Mouse (Mus musculus) heart, embryonic 15.5 days (tissue): Measurements from ENCODE around the gene Tas1r1. TPM values are rescaled to one million over a fixed set of nuclear protein-coding genes. Genes with fewer than 3 reads are reported as not detected.

Source experiments
- ATAC-seq: fragments of 200-750 bp; cut with Nextera tagmentation; replicated peaks from 2 replicates; pipeline ENCODE4 v1.8.0; 2017; ENCODE audit warnings: low read depth, moderate TSS enrichment; ENCODE audit not compliant: insufficient number of reproducible peaks, insufficient read depth, low FRiP score
- H3K27ac ChIP-seq: fragments of 300-500 bp; sonication (generic); 2 replicates; pipeline ENCODE4 v1.5.1; 2015; ENCODE audit warnings: mild to moderate bottlenecking, inconsistent platforms
- H3K27me3 ChIP-seq: fragments of 300-500 bp; sonication (generic); 2 replicates; pipeline ENCODE4 v1.6.1; 2015; ENCODE audit warnings: inconsistent platforms
- H3K36me3 ChIP-seq: fragments of 300-500 bp; sonication (generic); 2 replicates; pipeline ENCODE4 v1.6.1; 2015; ENCODE audit warnings: mild to moderate bottlenecking, inconsistent platforms
- H3K4me1 ChIP-seq: fragments of 300-500 bp; sonication (generic); replicated peaks from 2 replicates; pipeline ENCODE4 v1.6.1; 2015; ENCODE audit warnings: inconsistent platforms
- H3K4me2 ChIP-seq: fragments of 300-500 bp; sonication (generic); 2 replicates; pipeline ENCODE4 v1.6.1; 2015; ENCODE audit warnings: inconsistent platforms, mild to moderate bottlenecking, moderate library complexity
- H3K4me3 ChIP-seq: fragments of 300-500 bp; sonication (generic); 2 replicates; pipeline ENCODE4 v1.5.1; 2015; ENCODE audit warnings: mild to moderate bottlenecking, inconsistent platforms
- H3K9ac ChIP-seq: fragments of 300-500 bp; sonication (generic); 2 replicates; pipeline ENCODE4 v1.6.1; 2015; ENCODE audit warnings: mild to moderate bottlenecking, inconsistent platforms
- H3K9me3 ChIP-seq: fragments of 300-500 bp; sonication (generic); replicated peaks from 2 replicates; pipeline ENCODE4 v1.6.1; 2016; ENCODE audit warnings: inconsistent platforms
- WGBS: fragments of 180-500 bp; shearing (Covaris S2); methylation state at CpG from one replicate; pipeline ENCODE4 v1.1.7; 2015; ENCODE audit warnings: mixed read lengths; 5-methylcytosine and 5-hydroxymethylcytosine counted together
- polyA plus RNA-seq: library from polyadenylated mRNA; unstranded; fragments of >200 nt; fragmentation: Nextera tagmentation; extraction: Ambion mirVana; gene quantifications from 2 replicates; pipeline ENCODE4 v1.2.1, GENCODE M21; 2015

The Tas1r1 gene
- polyA plus RNA-seq, 1 experiment from 2014 or later: 0.25 TPM

DNA sequence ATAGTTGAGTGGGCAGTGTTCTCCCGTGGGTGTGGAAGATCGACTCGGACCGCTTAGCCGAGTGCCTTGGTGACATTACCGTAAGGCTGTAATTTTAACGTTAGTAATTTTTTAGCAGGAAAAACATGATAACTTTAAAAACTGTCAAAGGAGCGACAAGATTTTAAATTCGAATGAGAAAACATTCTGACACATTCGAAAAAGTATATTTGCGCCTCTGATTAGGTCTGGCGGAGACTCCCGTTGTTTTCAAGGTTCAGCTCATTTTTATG, 41.5 kb downstream of the Tas1r1 start:
- WGBS: 2% methylated on average over 13 of the region's 13 CpGs
- Histone ChIP-seq H3K4me2 (peak overlapping the region; percentile 89), H3K27me3 (no peaks in the 10 kb centered on the region), H3K4me3 (peak overlapping the region; percentile 100), H3K36me3 (peaks cover 7% of the 10 kb centered on the region), H3K4me1 (peaks cover 28% of the 10 kb centered on the region), H3K9ac (peak overlapping the region; percentile 91), H3K27ac (peak overlapping the region; percentile 94), H3K9me3 (no peaks in the 10 kb centered on the region)
- ATAC-seq: no peak

DNA sequence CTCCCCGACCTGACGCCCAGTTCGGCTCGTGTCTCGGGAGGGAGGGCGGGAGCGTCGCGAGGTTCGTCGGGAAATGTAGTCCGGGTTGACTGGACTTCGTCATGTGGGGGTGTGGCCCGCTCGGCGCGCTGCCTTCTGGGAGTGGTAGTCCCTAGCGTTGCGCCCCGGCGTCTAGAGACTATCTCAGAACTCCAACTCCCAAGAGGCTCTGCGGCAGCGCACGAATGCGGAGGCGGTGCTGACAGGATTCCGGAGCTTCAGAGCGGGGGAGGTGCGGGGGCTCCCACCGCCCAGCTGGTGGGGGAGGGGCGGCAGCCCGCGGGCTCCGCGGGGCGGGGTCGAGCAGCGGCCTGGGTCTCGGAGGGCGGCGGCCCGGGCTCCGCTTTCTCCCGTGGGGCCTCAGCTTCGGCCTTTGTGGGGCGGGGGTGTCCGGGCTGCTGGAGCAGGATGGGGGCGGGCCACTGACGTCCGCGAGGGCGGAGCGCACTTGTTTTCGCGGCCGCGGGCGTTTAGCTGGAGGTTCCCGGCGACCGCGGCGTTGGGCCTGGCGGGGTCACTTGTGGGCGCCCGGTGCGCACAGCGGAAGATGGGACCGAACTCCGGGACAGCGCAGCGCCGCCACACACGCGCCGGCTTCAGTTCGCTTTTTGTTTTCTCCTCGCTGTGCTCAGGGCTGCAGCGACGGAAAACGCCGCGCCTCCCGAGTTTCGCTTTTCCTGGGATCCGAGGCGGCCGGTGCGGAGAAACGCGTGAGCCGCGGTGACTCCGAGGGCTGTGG, 42.0 kb downstream of the Tas1r1 start, which contains the start of gene Phf13:
Gene Phf13 (minus strand): TSS at position 86 of the 778 bp plus-strand sequence.
- WGBS: under 1% methylated on average over 80 of the region's 94 CpGs
- Histone ChIP-seq H3K9ac (peak within 1 kb of the TSS; percentile 96), H3K4me1 (peaks cover 28% of the 10 kb centered on the region), H3K4me3 (peak within 1 kb of the TSS; percentile 100), H3K27ac (peak within 1 kb of the TSS; percentile 94), H3K27me3 (no peaks in the 10 kb centered on the region), H3K4me2 (peak within 1 kb of the TSS; percentile 89), H3K9me3 (no peaks in the 10 kb centered on the region), H3K36me3 (peaks cover 13% of the 10 kb centered on the region)
- peak; percentile 94 for ATAC-seq

GRCm38 (mm10) chr4:151995371-151996172, 42.8 kb downstream of the Tas1r1 start:
- H3K9ac ChIP-seq: peak overlapping the region; percentile 96

GRCm38 (mm10) chr4:151994228-151995171, 43.9 kb downstream of the Tas1r1 start:
- Histone ChIP-seq H3K4me1 (peaks cover 28% of the 10 kb centered on the region), H3K4me3 (peak overlapping the region; percentile 100), H3K9ac (peak overlapping the region; percentile 96), H3K27me3 (no peaks in the 10 kb centered on the region), H3K4me2 (peak overlapping the region; percentile 89), H3K36me3 (peaks cover 26% of the 10 kb centered on the region), H3K9me3 (no peaks in the 10 kb centered on the region), H3K27ac (peak overlapping the region; percentile 84)
- 3% methylated on average over 61 of the region's 61 CpGs for WGBS
- 0 out of 2 replicates have a peak, but pooled peaks have one; percentile 0 for ATAC-seq

More at GRCm38 (mm10) chr4:151995371-151996172, 42.8 kb downstream of the Tas1r1 start:
- ATAC-seq: peak; percentile 24
- Histone ChIP-seq H3K9me3 (no peaks in the 10 kb centered on the region), H3K4me1 (peaks cover 28% of the 10 kb centered on the region), H3K4me2 (peak overlapping the region; percentile 89), H3K36me3 (peaks cover 21% of the 10 kb centered on the region), H3K27ac (peak overlapping the region; percentile 84), H3K4me3 (peak overlapping the region; percentile 100), H3K27me3 (no peaks in the 10 kb centered on the region)
- WGBS: 1% methylated on average over 75 of the region's 111 CpGs

DNA sequence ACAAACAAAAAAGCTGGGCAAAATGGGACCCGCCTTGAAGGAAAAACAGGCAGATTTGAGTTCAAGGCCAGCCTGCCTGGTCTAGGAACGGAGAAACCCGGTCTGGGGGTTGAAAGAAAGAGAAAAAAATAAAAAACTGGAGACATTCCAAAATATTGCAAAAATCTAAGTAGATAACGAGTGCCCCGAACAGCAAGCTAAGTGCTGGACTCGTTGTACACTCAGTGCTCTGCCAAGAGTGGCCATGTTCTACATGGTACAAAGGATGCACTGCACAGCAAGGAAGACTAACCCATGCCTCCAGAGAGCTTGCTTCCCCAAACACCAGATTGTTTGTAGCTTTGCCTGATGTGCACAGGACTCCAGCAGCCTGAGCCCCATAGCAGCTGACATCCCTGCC, 45.3 kb downstream of the Tas1r1 start:
- no peak overlapping the region for H3K9ac ChIP-seq
- 60% methylated on average over 6 of the region's 6 CpGs for WGBS
- H3K27ac ChIP-seq: no peak overlapping the region
- no peaks in the 10 kb centered on the region for H3K9me3 ChIP-seq
- 0 out of 2 replicates have a peak overlapping the region, but pooled peaks have one; percentile 89 for H3K4me2 ChIP-seq
- peaks cover 26% of the 10 kb centered on the region for H3K36me3 ChIP-seq
- H3K4me3 ChIP-seq: 0 out of 2 replicates have a peak overlapping the region, but pooled peaks have one; percentile 2
- peaks cover 35% of the 10 kb centered on the region for H3K4me1 ChIP-seq
- no peaks in the 10 kb centered on the region for H3K27me3 ChIP-seq
- ATAC-seq: no peak

- Histone ChIP-seq H3K36me3 (peaks cover 26% of the 10 kb centered on the region), H3K27ac (no peak overlapping the region), H3K27me3 (no peaks in the 10 kb centered on the region), H3K9me3 (no peaks in the 10 kb centered on the region), H3K4me1 (peaks cover 37% of the 10 kb centered on the region), H3K9ac (no peak overlapping the region), H3K4me2 (no peak overlapping the region), H3K4me3 (no peak overlapping the region)
- ATAC-seq: no peak
- 85% methylated on average over 9 of the region's 9 CpGs for WGBS
These were observed 46.3 kb downstream of the Tas1r1 start for GRCm38 (mm10) chr4:151992091-151992490.

- 35% methylated on average over 6 of the region's 6 CpGs for WGBS
- peak overlapping the region; percentile 94 for H3K9ac ChIP-seq
- H3K36me3 ChIP-seq: peaks cover 26% of the 10 kb centered on the region
- H3K27ac ChIP-seq: peak overlapping the region; percentile 83
- H3K27me3 ChIP-seq: no peaks in the 10 kb centered on the region
- no peaks in the 10 kb centered on the region for H3K9me3 ChIP-seq
- peaks cover 43% of the 10 kb centered on the region for H3K4me1 ChIP-seq
- H3K4me2 ChIP-seq: peak overlapping the region; percentile 83
- H3K4me3 ChIP-seq: peak overlapping the region; percentile 96
- ATAC-seq: no peak
These were observed 49.3 kb downstream of the Tas1r1 start for GRCm38 (mm10) chr4:151989110-151989488.

DNA sequence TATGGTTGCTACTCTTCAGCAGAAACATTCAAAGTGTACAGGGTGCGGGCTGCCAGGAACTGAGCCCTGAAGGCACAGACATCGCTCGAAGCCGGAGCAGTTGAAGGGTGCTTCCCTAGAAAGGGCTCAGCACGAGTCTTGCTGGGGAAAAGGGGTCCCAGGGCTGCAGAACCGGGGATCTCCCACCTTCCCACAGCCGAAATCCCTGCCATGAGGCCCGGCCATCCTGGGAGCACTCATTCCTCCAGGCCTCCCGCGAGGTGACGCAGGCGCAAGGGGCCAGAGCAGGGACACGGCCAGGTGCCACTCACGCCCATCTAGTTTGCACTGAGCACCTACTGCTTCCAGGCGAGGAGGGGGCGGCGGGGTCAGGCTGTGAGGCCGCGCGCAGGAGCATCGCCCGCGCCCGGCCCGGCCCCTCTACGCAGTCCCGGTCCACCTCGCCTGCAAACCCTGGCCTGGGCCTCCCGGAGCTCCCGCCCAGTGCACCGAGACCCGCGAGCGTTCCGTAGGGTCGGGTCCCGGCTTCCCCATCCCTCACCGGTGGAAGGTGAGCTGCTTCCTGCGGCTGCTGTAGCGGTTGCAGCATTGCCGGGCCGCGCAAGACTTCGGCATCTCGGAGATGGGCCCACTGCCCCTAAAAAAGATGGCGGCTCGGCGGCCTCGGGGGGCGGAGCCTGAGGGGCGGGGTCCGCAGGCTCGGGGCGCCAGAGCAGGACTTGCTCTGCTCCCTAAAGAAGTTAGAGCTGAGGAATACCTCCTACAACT, 49.8 kb downstream of the Tas1r1 start, which contains the start of gene Thap3:
Gene Thap3 (minus strand): TSS at position 656 of the 768 bp plus-strand sequence.
- no peaks in the 10 kb centered on the region for H3K27me3 ChIP-seq
- H3K4me2 ChIP-seq: peak within 1 kb of the TSS; percentile 83
- peak; percentile 66 for ATAC-seq
- peaks cover 43% of the 10 kb centered on the region for H3K4me1 ChIP-seq
- H3K36me3 ChIP-seq: peaks cover 26% of the 10 kb centered on the region
- WGBS: 1% methylated on average over 52 of the region's 54 CpGs
- H3K27ac ChIP-seq: peak within 1 kb of the TSS; percentile 83
- H3K4me3 ChIP-seq: peak within 1 kb of the TSS; percentile 96
- H3K9ac ChIP-seq: peak within 1 kb of the TSS; percentile 94
- H3K9me3 ChIP-seq: no peaks in the 10 kb centered on the region

DNA sequence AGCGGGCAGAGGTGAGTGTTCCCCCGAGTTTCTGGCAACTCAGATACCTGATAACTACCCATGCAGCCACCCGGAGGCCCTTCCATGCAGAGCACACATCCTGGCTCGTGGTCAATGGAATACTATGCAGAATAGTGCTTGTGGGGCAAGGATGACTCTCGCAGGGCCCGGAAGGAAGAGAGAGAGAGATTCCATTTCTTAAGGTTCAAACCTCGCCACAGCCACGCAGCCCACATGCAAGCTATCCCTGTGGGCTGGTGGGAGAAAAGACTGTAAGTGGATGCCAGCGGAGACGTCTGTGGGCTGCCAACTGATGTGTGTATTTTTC, 50.4 kb downstream of the Tas1r1 start:
- peaks cover 43% of the 10 kb centered on the region for H3K4me1 ChIP-seq
- no peaks in the 10 kb centered on the region for H3K27me3 ChIP-seq
- H3K9me3 ChIP-seq: no peaks in the 10 kb centered on the region
- peak overlapping the region; percentile 83 for H3K4me2 ChIP-seq
- H3K4me3 ChIP-seq: peak overlapping the region; percentile 96
- no peak for ATAC-seq
- peaks cover 26% of the 10 kb centered on the region for H3K36me3 ChIP-seq
- H3K27ac ChIP-seq: peak overlapping the region; percentile 83; the same call in 1 of the 2 replicates
- 23% methylated on average over 10 of the region's 10 CpGs for WGBS
- H3K9ac ChIP-seq: peak overlapping the region; percentile 94

DNA sequence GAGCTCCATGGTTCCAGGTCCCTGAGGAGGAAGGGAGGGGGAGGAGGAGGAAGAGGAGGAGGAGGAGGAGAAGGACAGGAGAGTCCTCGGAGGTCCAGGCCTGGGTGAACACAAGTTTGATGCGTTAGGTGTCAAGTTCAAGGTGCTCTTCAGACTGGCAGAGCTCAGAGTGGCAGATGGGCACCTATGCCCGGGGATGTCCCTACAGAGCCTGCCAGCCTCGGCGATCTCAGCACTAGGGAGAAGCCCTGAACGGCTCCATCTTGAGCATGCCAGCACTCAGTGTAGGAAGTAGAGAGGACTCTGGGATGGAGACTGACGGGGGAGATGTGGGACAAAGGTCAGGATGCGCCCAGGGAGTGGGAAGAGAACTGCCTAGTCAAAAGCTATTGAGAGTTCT, 51.7 kb downstream of the Tas1r1 start:
- Histone ChIP-seq H3K27ac (no peak overlapping the region), H3K4me2 (no peak overlapping the region), H3K27me3 (no peaks in the 10 kb centered on the region), H3K4me1 (peaks cover 42% of the 10 kb centered on the region), H3K4me3 (no peak overlapping the region), H3K36me3 (peaks cover 16% of the 10 kb centered on the region), H3K9ac (no peak overlapping the region), H3K9me3 (no peaks in the 10 kb centered on the region)
- 67% methylated on average over 8 of the region's 8 CpGs for WGBS
- ATAC-seq: no peak
